9 mouse cellular contexts compared by ENCODE assay signal in genomic region chr12:116585001-116585400, GRCm38 (mm10).
A peak's percentile ranks its signal among the peaks of the same experiment; 100 is the strongest.
DNase-seq lines count a peak whose midpoint lies in the region; ATAC-seq lines count a peak whose summit lies in the region.
"Had no signal": no experiment of that assay in that cellular context is flagged by ENCODE, and none has a peak within 500 bp of the region (broad histone marks: within the 10 kb centered on the region; RNA-seq: fewer than 3 reads in every experiment).

No protein-coding gene starts in this region.

- peaks cover 13% of the 10 kb centered on the region for H3K4me1 ChIP-seq in hindbrain, embryonic 16.5 days (ENCODE audit: control insufficient read depth, insufficient read depth, low read depth, low read length)
- peaks cover 13% of the 10 kb centered on the region; the same call in 1 of the 2 replicates for H3K4me1 ChIP-seq in hindbrain, embryonic 12.5 days
- peaks cover 11% of the 10 kb centered on the region for H3K4me1 ChIP-seq in kidney, embryonic 15.5 days
- H3K4me1 ChIP-seq in neural tube, embryonic 15.5 days, result peaks cover 13% of the 10 kb centered on the region
- H3K4me1 ChIP-seq in forebrain, embryonic 13.5 days, result peaks cover 19% of the 10 kb centered on the region

- H3K4me3 ChIP-seq in hindbrain, embryonic 16.5 days (ENCODE audit: low read length), result no peak overlapping the region
- no peak overlapping the region for H3K4me3 ChIP-seq in hindbrain, embryonic 12.5 days
- no peak overlapping the region for H3K4me3 ChIP-seq in kidney, embryonic 15.5 days (replicated peaks)
- no peak overlapping the region for H3K4me3 ChIP-seq in neural tube, embryonic 15.5 days (replicated peaks)
- H3K4me3 ChIP-seq in forebrain, embryonic 13.5 days, result no peak overlapping the region

- H3K27me3 ChIP-seq in hindbrain, embryonic 16.5 days (replicated peaks; ENCODE audit: control insufficient read depth, insufficient read depth, low read length), result no peaks in the 10 kb centered on the region
- H3K27me3 ChIP-seq in hindbrain, embryonic 12.5 days, result no peaks in the 10 kb centered on the region
- H3K27me3 ChIP-seq in kidney, embryonic 15.5 days, result no peaks in the 10 kb centered on the region
- no peaks in the 10 kb centered on the region for H3K27me3 ChIP-seq in neural tube, embryonic 15.5 days (replicated peaks)
- H3K27me3 ChIP-seq in forebrain, embryonic 13.5 days, result no peaks in the 10 kb centered on the region

- DNase-seq in NIH3T3 (ENCODE audit: low read depth), result peak; percentile 26
- DNase-seq in thymus, postnatal 14 days, result no peak
- no peak for DNase-seq in urinary bladder, postnatal 10 days (ENCODE audit: low spot score)

- 0 out of 2 replicates have a peak, but pooled peaks have one; percentile 12 for ATAC-seq in hindbrain, embryonic 16.5 days
- ATAC-seq in hindbrain, embryonic 12.5 days (ENCODE audit: low FRiP score), result no peak
- peak; percentile 28 for ATAC-seq in kidney, embryonic 15.5 days (replicated peaks; ENCODE audit: low FRiP score)
- ATAC-seq in neural tube, embryonic 15.5 days (ENCODE audit: low FRiP score), result no peak
- no peak for ATAC-seq in forebrain, embryonic 13.5 days

- peak overlapping the region; percentile 54; the same call in 1 of the 2 replicates for H3K27ac ChIP-seq in hindbrain, embryonic 16.5 days (ENCODE audit: low read depth, low read length)
- H3K27ac ChIP-seq in hindbrain, embryonic 12.5 days, result no peak overlapping the region
- no peak overlapping the region for H3K27ac ChIP-seq in kidney, embryonic 15.5 days
- H3K27ac ChIP-seq in neural tube, embryonic 15.5 days (replicated peaks), result peak overlapping the region; percentile 45; the same call in 1 of the 2 replicates
- H3K27ac ChIP-seq in forebrain, embryonic 13.5 days, result no peak overlapping the region
- H3K27ac ChIP-seq: liver, embryonic 14.5 days had no signal

- no peaks in the 10 kb centered on the region for H3K36me3 ChIP-seq in hindbrain, embryonic 16.5 days (ENCODE audit: control insufficient read depth, insufficient read depth, low read length)
- H3K36me3 ChIP-seq in hindbrain, embryonic 12.5 days, result no peaks in the 10 kb centered on the region
- H3K36me3 ChIP-seq in kidney, embryonic 15.5 days, result no peaks in the 10 kb centered on the region
- H3K36me3 ChIP-seq in neural tube, embryonic 15.5 days, result no peaks in the 10 kb centered on the region
- H3K36me3 ChIP-seq in forebrain, embryonic 13.5 days (ENCODE audit: poor library complexity, severe bottlenecking), result no peaks in the 10 kb centered on the region

- no peak overlapping the region for H3K4me2 ChIP-seq in hindbrain, embryonic 16.5 days (ENCODE audit: low read length)
- H3K4me2 ChIP-seq in hindbrain, embryonic 12.5 days (replicated peaks), result no peak overlapping the region
- no peak overlapping the region for H3K4me2 ChIP-seq in kidney, embryonic 15.5 days
- H3K4me2 ChIP-seq in neural tube, embryonic 15.5 days, result no peak overlapping the region
- H3K4me2 ChIP-seq in forebrain, embryonic 13.5 days, result no peak overlapping the region

- H3K9ac ChIP-seq in hindbrain, embryonic 16.5 days (ENCODE audit: low read depth, low read length), result no peak overlapping the region
- H3K9ac ChIP-seq in hindbrain, embryonic 12.5 days, result no peak overlapping the region
- H3K9ac ChIP-seq in kidney, embryonic 15.5 days, result no peak overlapping the region
- no peak overlapping the region for H3K9ac ChIP-seq in neural tube, embryonic 15.5 days (replicated peaks)
- H3K9ac ChIP-seq in forebrain, embryonic 13.5 days, result no peak overlapping the region
- H3K9ac ChIP-seq: liver, embryonic 14.5 days had no signal

- no peaks in the 10 kb centered on the region for H3K9me3 ChIP-seq in hindbrain, embryonic 16.5 days (ENCODE audit: control insufficient read depth, low read length)
- H3K9me3 ChIP-seq in hindbrain, embryonic 12.5 days (replicated peaks), result no peaks in the 10 kb centered on the region
- H3K9me3 ChIP-seq in kidney, embryonic 15.5 days (replicated peaks), result no peaks in the 10 kb centered on the region
- H3K9me3 ChIP-seq in neural tube, embryonic 15.5 days (replicated peaks), result no peaks in the 10 kb centered on the region
- H3K9me3 ChIP-seq in forebrain, embryonic 13.5 days (replicated peaks), result no peaks in the 10 kb centered on the region

- 25% methylated on average over 5 of the region's 5 CpGs for WGBS in hindbrain, embryonic 16.5 days
- 45% methylated on average over 5 of the region's 5 CpGs for WGBS in hindbrain, embryonic 12.5 days
- 32% methylated on average over 5 of the region's 5 CpGs for WGBS in kidney, embryonic 15.5 days
- 19% methylated on average over 5 of the region's 5 CpGs for WGBS in neural tube, embryonic 15.5 days
- 7% methylated on average over 5 of the region's 5 CpGs for WGBS in forebrain, embryonic 13.5 days

Comparison
In these comparisons a context has a peak if more than half of its experiments do, and no peak if none do; other contexts are left out.
1. ATAC-seq: peak in hindbrain, embryonic 16.5 days (single experiment) and kidney, embryonic 15.5 days (single experiment); none in hindbrain, embryonic 12.5 days (single experiment), neural tube, embryonic 15.5 days (single experiment) and forebrain, embryonic 13.5 days (single experiment).
2. H3K27ac ChIP-seq: peak in hindbrain, embryonic 16.5 days (single experiment) and neural tube, embryonic 15.5 days (single experiment); none in hindbrain, embryonic 12.5 days (single experiment), kidney, embryonic 15.5 days (single experiment) and forebrain, embryonic 13.5 days (single experiment).